Mouse (Mus musculus) left cerebral cortex, postnatal 36 days (tissue): ENCODE results near the gene Fam114a1. TPM values are rescaled to one million over a fixed set of nuclear protein-coding genes. Genes with fewer than 3 reads are reported as not detected.
A peak's percentile ranks its signal among the peaks of the same experiment; 100 is the strongest.

Experiments
- DNase-seq, 2 experiments: peaks; one replicate each; pipeline ENCODE4 v3.0.0; 2021 to 2022; ENCODE audit warnings: low spot score in 2 of 2, mixed read lengths in 1 of 2
- intact Hi-C: fragments of 180-260 bp; cut with DNase I; formaldehyde crosslinking; loops from one replicate; pipeline ENCODE4 v1.15.1; 2025
- microRNA-seq: library from miRNA; unstranded; fragments of <30 nt; microRNA quantifications from one replicate; pipeline ENCODE4 v1.2.0, GENCODE M21; 2022
- total RNA-seq, 2 experiments: library from RNA; stranded (reverse); gene quantifications; 2 replicates each; pipeline ENCODE4 v1.2.3; 2021

The Fam114a1 gene
- total RNA-seq, 2 experiments from 2014 or later, result 5.1 to 7.0 TPM

GRCm38 (mm10) chr5:65091184-65091858, 121.5 kb downstream of the Fam114a1 start:
- intact Hi-C loops, result no loop called here
- DNase-seq, result no peak

Small RNAs within 50 kb of the gene (microRNA-seq; reads per million reads assigned to microRNA genes)
- gene Mir574, result 112 reads per million, percentile 56 among the genes with 10 or more reads in this experiment

Other genes starting within 250 kb of the Fam114a1 start
- gene Klf3, start 166.7 kb upstream of the Fam114a1 start, total RNA-seq, result 10 to 100 TPM; 25.7 to 31.5 TPM
- under 1 TPM; 0.20 to 0.22 TPM for gene Tlr1, start 36.5 kb upstream of the Fam114a1 start, total RNA-seq
- gene Tlr6, start 10.0 kb upstream of the Fam114a1 start, total RNA-seq, result under 1 TPM; 0.54 to 0.89 TPM
- gene Tmem156, start 122.1 kb downstream of the Fam114a1 start, total RNA-seq, result under 1 TPM; 0.27 to 0.50 TPM
- gene Klhl5, start 137.5 kb downstream of the Fam114a1 start, total RNA-seq, result 10 to 100 TPM; 39.5 to 41.9 TPM
- gene Wdr19, start 229.6 kb downstream of the Fam114a1 start, total RNA-seq, result 10 to 100 TPM; 20.6 to 22.2 TPM